Mouse (Mus musculus): ENCODE data around the gene Phyhd1.
A peak's percentile ranks its signal among the peaks of the same experiment; 100 is the strongest.

Phyhd1 gene

GRCm38 (mm10) chr2:30285416-30286181 is 19.6 kb downstream of the Phyhd1 start:
- no peak for DNase-seq

GRCm38 (mm10) chr2:30286192-30287026 is 20.4 kb downstream of the Phyhd1 start, which contains the start of the genes Dolk and Nup188:
TSS of gene Dolk (minus strand) at chr2:30286334.
TSS of gene Nup188 (plus strand) at chr2:30286397.
- peak; percentile 99 for DNase-seq

GRCm38 (mm10) chr2:30287027-30287373 is 21.0 kb downstream of the Phyhd1 start:
- DNase-seq = peak; percentile 29 to 56

- DNase-seq = no peak
These were observed 33.5 kb downstream of the Phyhd1 start for GRCm38 (mm10) chr2:30299525-30299924.

- DNase-seq = no peak
These were observed 34.0 kb downstream of the Phyhd1 start for GRCm38 (mm10) chr2:30299966-30300365.

GRCm38 (mm10) chr2:30306087-30306486 is 40.1 kb downstream of the Phyhd1 start:
- DNase-seq = no peak

GRCm38 (mm10) chr2:30309351-30309750 is 43.3 kb downstream of the Phyhd1 start:
- no peak for DNase-seq

GRCm38 (mm10) chr2:30311481-30311880 is 45.5 kb downstream of the Phyhd1 start:
- DNase-seq = no peak

- no peak for DNase-seq
These were observed 50.1 kb downstream of the Phyhd1 start for GRCm38 (mm10) chr2:30316136-30316535.

GRCm38 (mm10) chr2:30316955-30317354 is 51.0 kb downstream of the Phyhd1 start:
- DNase-seq = no peak

- no peak for DNase-seq
These were observed 53.3 kb downstream of the Phyhd1 start for GRCm38 (mm10) chr2:30319260-30319659.

GRCm38 (mm10) chr2:30323111-30323510 is 57.1 kb downstream of the Phyhd1 start:
- DNase-seq = no peak

GRCm38 (mm10) chr2:30325296-30325695 is 59.3 kb downstream of the Phyhd1 start:
- no peak for DNase-seq

- no peak for DNase-seq
These were observed 61.3 kb downstream of the Phyhd1 start for GRCm38 (mm10) chr2:30327276-30327675.

- DNase-seq = no peak
These were observed 62.8 kb downstream of the Phyhd1 start for GRCm38 (mm10) chr2:30328791-30329190.
